In genomic region chr12:104213689-104214444, GRCm38 (mm10) we compare ENCODE assay signal across 15 mouse cellular contexts. TPM values are rescaled to one million over a fixed set of nuclear protein-coding genes. Genes with fewer than 3 reads are reported as not detected.
DNase-seq lines count a peak whose midpoint lies in the region; ATAC-seq and TF ChIP-seq lines count a peak whose summit lies in the region.
"Had no signal": no experiment of that assay in that cellular context is flagged by ENCODE, and none has a peak within 500 bp of the region (broad histone marks: within the 10 kb centered on the region; RNA-seq: fewer than 3 reads in every experiment).

No protein-coding gene starts in this region.

- no peak overlapping the region for H3K27ac ChIP-seq in lung, postnatal 0 days (ENCODE audit: low read length)
- H3K27ac ChIP-seq: kidney, postnatal 0 days had no signal

- no peaks in the 10 kb centered on the region for H3K36me3 ChIP-seq in lung, postnatal 0 days (ENCODE audit: insufficient read depth, low read length)

- 55% methylated on average over 2 of the region's 2 CpGs for WGBS in lung, postnatal 0 days

- peak; percentile 14 for DNase-seq in embryo, embryonic 10 days (ENCODE audit: low spot score)
- no peak for DNase-seq in embryo, embryonic 9.5 days (ENCODE audit: extremely low spot score)
- DNase-seq in lung, postnatal 0 days (ENCODE audit: low spot score): peak; percentile 11
- DNase-seq in lung, postnatal 14 days: no peak
- DNase-seq in layer of hippocampus, postnatal 14 days (ENCODE audit: low spot score in 2 of 2): peak; percentile 17 to 33
- DNase-seq in cerebellum, adult 8-10 months: no peak
- no peak for DNase-seq in kidney, adult 18-20 months
- DNase-seq in cerebellum, adult 11-12 months: no peak
- DNase-seq: adrenal gland, adult 8-10 months; heart, postnatal 14 days; lung, adult 18-20 months; right cerebral cortex, postnatal 25 days had no signal

- no peaks in the 10 kb centered on the region for H3K27me3 ChIP-seq in lung, postnatal 0 days (replicated peaks; ENCODE audit: insufficient read depth, low read length)

- H3K4me2 ChIP-seq in lung, postnatal 0 days (replicated peaks; ENCODE audit: low read depth, low read length): no peak overlapping the region

- H3K9me3 ChIP-seq in lung, postnatal 0 days (ENCODE audit: low read length): no peaks in the 10 kb centered on the region

- no peak overlapping the region for H3K9ac ChIP-seq in lung, postnatal 0 days (replicated peaks; ENCODE audit: low read depth)

- TF ChIP-seq EP300 in lung, postnatal 0 days (IDR thresholded peaks at IDR 0.05): 0 out of 2 replicates have a peak, but pooled peaks have one; percentile 28

- no peaks in the 10 kb centered on the region for H3K4me1 ChIP-seq in lung, postnatal 0 days (ENCODE audit: insufficient read depth, low read depth, low read length)

- no peak; the same call in 1 of the 2 replicates for ATAC-seq in lung, postnatal 0 days

- no peak for TF ChIP-seq CTCF in lung, postnatal 0 days (IDR thresholded peaks at IDR 0.05)

- H3K4me3 ChIP-seq in lung, postnatal 0 days (ENCODE audit: low read depth, low read length): no peak overlapping the region

RNA-seq across cellular contexts. Expression of gene Serpina3f, which starts 0.5 kb away (rescaled TPM):
- polyA plus RNA-seq in lung, postnatal 0 days (2015; fragmentation: Nextera tagmentation; extraction: Ambion mirVana): 0.99 and 1.8 TPM in 2 replicates
- total RNA-seq in layer of hippocampus, postnatal 14 days (2021): not detected
- total RNA-seq: left cerebral cortex, postnatal 36 days had no signal

RNA-seq across cellular contexts. Expression of gene Serpina3g, which starts 22.2 kb away (rescaled TPM):
- 27.1 and 33.7 TPM in 2 replicates for polyA plus RNA-seq in lung, postnatal 0 days (2015; fragmentation: Nextera tagmentation; extraction: Ambion mirVana)
- total RNA-seq in layer of hippocampus, postnatal 14 days (2021): 1 to 10 TPM in 1 of 2 experiments, under 1 TPM in 1; 0.76 to 1.2 TPM

RNA-seq across cellular contexts. Expression of gene Serpina3i, which starts 49.1 kb away (rescaled TPM):
- 1.2 and 1.3 TPM in 2 replicates for polyA plus RNA-seq in lung, postnatal 0 days (2015; fragmentation: Nextera tagmentation; extraction: Ambion mirVana)
- total RNA-seq in layer of hippocampus, postnatal 14 days (2021): under 1 TPM; 0.64 to 0.88 TPM
- total RNA-seq: left cerebral cortex, postnatal 36 days; monocyte, adult 5-6 weeks had no signal

Comparison
In these comparisons a context has a peak if more than half of its experiments do, and no peak if none do; other contexts are left out.
1. DNase-seq: peak in embryo, embryonic 10 days (single experiment), lung, postnatal 0 days (single experiment) and layer of hippocampus, postnatal 14 days (2 of 2); none in embryo, embryonic 9.5 days (single experiment), lung, postnatal 14 days (single experiment), cerebellum, adult 8-10 months (single experiment), kidney, adult 18-20 months (single experiment) and cerebellum, adult 11-12 months (single experiment).